Comparison of ENCODE assay signal across 22 mouse cellular contexts in genomic region chr2:61173581-61173980, GRCm38 (mm10).
DNase-seq lines count a peak whose midpoint lies in the region; ATAC-seq and TF ChIP-seq lines count a peak whose summit lies in the region.
"Had no signal": no experiment of that assay in that cellular context is flagged by ENCODE, and none has a peak within 500 bp of the region (broad histone marks: within the 10 kb centered on the region; RNA-seq: fewer than 3 reads in every experiment).

No protein-coding gene starts in this region.

- WGBS in liver, adult 2 months, result 56% methylated on average over 2 of the region's 2 CpGs

- no peaks in the 10 kb centered on the region for H3K27me3 ChIP-seq in liver, adult 2 months (ENCODE audit: control insufficient read depth, insufficient read depth, low read length)
- H3K27me3 ChIP-seq: limb, embryonic 12.5 days; midbrain, embryonic 13.5 days; neural tube, embryonic 12.5 days had no signal

- no peak overlapping the region for H3K4me3 ChIP-seq in liver, adult 2 months (ENCODE audit: insufficient read depth, low read depth, low read length)
- H3K4me3 ChIP-seq: embryonic facial prominence, embryonic 10.5 days; limb, embryonic 12.5 days; midbrain, embryonic 13.5 days; neural tube, embryonic 12.5 days had no signal

- no peak overlapping the region for H3K27ac ChIP-seq in liver, adult 2 months (replicated peaks; ENCODE audit: insufficient read depth, low read depth, low read length)
- H3K27ac ChIP-seq: embryonic facial prominence, embryonic 10.5 days; hindbrain, embryonic 14.5 days; limb, embryonic 12.5 days; liver, embryonic 14.5 days; midbrain, embryonic 13.5 days; neural tube, embryonic 12.5 days; stomach, postnatal 0 days had no signal

- H3K36me3 ChIP-seq in liver, adult 2 months (ENCODE audit: control insufficient read depth, insufficient read depth, low read length), result no peaks in the 10 kb centered on the region
- H3K36me3 ChIP-seq: embryonic facial prominence, embryonic 10.5 days; G1E; limb, embryonic 12.5 days; midbrain, embryonic 13.5 days; neural tube, embryonic 12.5 days had no signal

- ATAC-seq in megakaryocyte-erythroid progenitor cell, adult 5-6 weeks (replicated peaks; ENCODE audit: low FRiP score, low TSS enrichment, poor library complexity, severe bottlenecking), result no peak
- ATAC-seq: forebrain, embryonic 14.5 days; midbrain, embryonic 13.5 days had no signal

- DNase-seq in embryo, embryonic 11 days, result peak; percentile 23
- DNase-seq in embryo, embryonic 9.5 days (ENCODE audit: extremely low spot score), result no peak
- DNase-seq in heart, adult 9 months (ENCODE audit: low spot score in 2 of 2), result peak; percentile 26 to 46
- DNase-seq in heart, postnatal 36 days, result no peak
- peak; percentile 36 for DNase-seq in liver, adult 2 months (ENCODE audit: extremely low read depth, low read depth, low spot score)
- DNase-seq in liver (no peak), NIH3T3 (ENCODE audit: low read depth) (peak; percentile 11)
- DNase-seq: adrenal gland, postnatal 25 days; cerebellum, adult 11 months; cerebellum, postnatal 14 days; heart, postnatal 10 days; right cerebral cortex, postnatal 4 days had no signal

- no peak for TF ChIP-seq POLR2A in liver, adult 2 months (IDR thresholded peaks at IDR 0.05; ENCODE audit: extremely low read depth, insufficient read depth, low read length)

- H3K9ac ChIP-seq in liver, adult 2 months (ENCODE audit: low read depth, low read length), result no peak overlapping the region
- H3K9ac ChIP-seq: hindbrain, embryonic 14.5 days; limb, embryonic 12.5 days; liver, embryonic 14.5 days; midbrain, embryonic 13.5 days; neural tube, embryonic 12.5 days had no signal

- intact Hi-C loops in heart, postnatal 36 days (cut with DNase I), result no loop called here

- H3K4me1 ChIP-seq in liver, adult 2 months (ENCODE audit: control insufficient read depth, insufficient read depth, low read length), result peaks cover 2% of the 10 kb centered on the region; the same call in 1 of the 2 replicates
- H3K4me1 ChIP-seq: limb, embryonic 12.5 days had no signal

- no peaks in the 10 kb centered on the region for H3K79me2 ChIP-seq in liver, adult 2 months (ENCODE audit: control insufficient read depth, insufficient read depth, low read length)

- TF ChIP-seq CTCF in liver, adult 2 months (IDR thresholded peaks at IDR 0.05; ENCODE audit: low read depth, low read length), result no peak

Comparison
In these comparisons a context has a peak if more than half of its experiments do, and no peak if none do; other contexts are left out.
1. DNase-seq: peak in embryo, embryonic 11 days (single experiment), heart, adult 9 months (2 of 2), liver, adult 2 months (single experiment) and NIH3T3 (single experiment); none in embryo, embryonic 9.5 days (single experiment), heart, postnatal 36 days (0 of 2) and liver (single experiment).